Mouse (Mus musculus): ENCODE measurements around the gene Itgb3bp. TPM values are rescaled to one million over a fixed set of nuclear protein-coding genes. Genes with fewer than 3 reads are reported as not detected.
A peak's percentile ranks its signal among the peaks of the same experiment; 100 is the strongest.

Gene Itgb3bp
- polyA plus RNA-seq, 1 experiment from 2014 or later, result 42.5 TPM

DNA sequence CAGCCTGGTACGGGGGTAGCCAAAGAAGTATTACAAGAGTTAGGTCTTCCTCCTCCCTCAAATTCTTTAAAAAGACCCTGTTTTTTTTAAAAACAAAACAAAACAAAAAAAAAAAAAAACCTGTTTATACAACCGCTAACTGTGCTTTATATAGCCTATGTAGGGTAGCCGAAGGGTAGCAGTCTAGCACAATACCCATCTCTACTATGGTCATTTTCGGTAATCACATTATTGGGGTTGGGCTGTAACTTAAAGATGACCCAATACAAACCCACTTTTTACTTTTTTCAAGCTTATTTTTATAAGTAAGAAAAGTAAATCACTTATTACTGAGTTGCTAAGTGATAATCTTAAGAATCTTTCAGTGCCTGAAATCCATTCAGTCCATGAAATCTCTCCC, 101.3 kb downstream of the Itgb3bp start:
- peaks cover 8% of the 10 kb centered on the region for H3K4me1 ChIP-seq
- H3K4me3 ChIP-seq, result peak overlapping the region; percentile 81
- no peaks in the 10 kb centered on the region for H3K27me3 ChIP-seq
- no peak overlapping the region for H3K9ac ChIP-seq
- peaks cover 6% of the 10 kb centered on the region; the same call in 1 of the 2 replicates for H3K36me3 ChIP-seq
- WGBS, result 51% methylated on average over 4 of the region's 4 CpGs
- no peak overlapping the region for H3K27ac ChIP-seq
- H3K4me2 ChIP-seq, result peak overlapping the region; percentile 71
- ATAC-seq (ENCODE audit: insufficient number of reproducible peaks, insufficient read depth, low FRiP score, low TSS enrichment, low read depth), result no peak
- H3K9me3 ChIP-seq, result no peaks in the 10 kb centered on the region

DNA sequence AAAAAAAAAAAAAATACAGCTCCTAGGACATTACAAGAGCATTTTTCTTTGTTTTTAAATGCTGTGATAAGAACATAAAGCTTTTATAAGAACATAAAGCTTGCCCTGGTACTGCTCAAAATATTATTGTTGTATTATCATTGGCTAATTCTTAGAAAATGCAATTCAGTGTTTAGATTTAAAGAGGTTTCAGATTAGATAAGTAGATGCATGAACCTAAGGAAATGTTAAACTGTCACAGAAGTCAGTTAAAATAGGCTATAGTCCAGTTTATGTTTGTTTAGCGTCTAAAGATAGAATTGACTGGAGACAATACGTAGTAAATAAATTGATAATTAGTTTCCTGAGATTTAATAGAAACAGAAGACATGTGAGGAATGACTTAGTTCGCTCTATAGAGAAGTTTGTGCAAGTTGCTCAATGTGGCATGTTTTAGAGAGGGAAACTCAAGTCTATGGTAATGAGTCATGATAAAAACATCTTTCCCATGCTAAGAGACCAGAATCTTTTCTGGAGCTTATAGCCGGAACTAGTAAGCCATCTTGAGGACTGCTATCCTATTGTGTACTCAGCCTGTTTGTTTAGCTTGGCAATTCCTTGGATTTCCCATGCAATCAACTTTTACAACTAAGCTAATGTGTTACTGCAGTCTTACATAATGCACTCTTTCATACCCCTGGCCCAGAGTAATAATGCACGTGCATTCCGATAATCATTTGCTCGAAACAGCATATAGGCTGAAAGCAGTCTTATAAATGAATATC, 112.7 kb downstream of the Itgb3bp start:
- 88% methylated on average over 7 of the region's 7 CpGs for WGBS

DNA sequence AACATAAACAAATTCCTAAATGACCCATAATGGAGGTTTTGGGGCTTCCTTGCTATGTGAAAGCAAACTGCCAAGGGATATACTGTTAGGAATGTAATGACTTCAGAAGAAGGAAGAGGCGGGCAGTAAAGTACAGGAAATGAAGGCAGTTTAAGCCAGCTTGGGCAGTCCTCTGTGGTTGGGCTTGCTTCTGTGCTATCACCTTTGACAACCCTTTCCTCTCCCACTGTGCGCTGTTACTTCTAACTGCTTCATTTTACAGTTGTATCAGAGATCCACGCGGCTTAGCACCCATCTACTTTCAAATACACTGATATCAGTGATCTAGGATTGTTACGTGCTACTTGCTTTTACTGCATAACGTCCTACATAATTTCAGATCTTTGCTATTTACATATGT, 137.2 kb downstream of the Itgb3bp start:
- Histone ChIP-seq H3K9me3 (no peaks in the 10 kb centered on the region), H3K27ac (no peak overlapping the region), H3K9ac (no peak overlapping the region), H3K4me3 (no peak overlapping the region), H3K27me3 (no peaks in the 10 kb centered on the region), H3K4me2 (no peak overlapping the region), H3K4me1 (no peaks in the 10 kb centered on the region), H3K36me3 (peaks cover 7% of the 10 kb centered on the region; the same call in 1 of the 2 replicates)
- WGBS, result 90% methylated on average over 6 of the region's 6 CpGs
- no peak for ATAC-seq (ENCODE audit: insufficient number of reproducible peaks, insufficient read depth, low FRiP score, low TSS enrichment, low read depth)

More for the DNA sequence above, 112.7 kb downstream of the Itgb3bp start:
- Histone ChIP-seq H3K9me3 (no peaks in the 10 kb centered on the region), H3K36me3 (no peaks in the 10 kb centered on the region), H3K27ac (no peak overlapping the region), H3K4me1 (no peaks in the 10 kb centered on the region), H3K4me2 (no peak overlapping the region), H3K27me3 (no peaks in the 10 kb centered on the region), H3K9ac (no peak overlapping the region), H3K4me3 (no peak overlapping the region)
- ATAC-seq (ENCODE audit: insufficient number of reproducible peaks, insufficient read depth, low FRiP score, low TSS enrichment, low read depth), result no peak

DNA sequence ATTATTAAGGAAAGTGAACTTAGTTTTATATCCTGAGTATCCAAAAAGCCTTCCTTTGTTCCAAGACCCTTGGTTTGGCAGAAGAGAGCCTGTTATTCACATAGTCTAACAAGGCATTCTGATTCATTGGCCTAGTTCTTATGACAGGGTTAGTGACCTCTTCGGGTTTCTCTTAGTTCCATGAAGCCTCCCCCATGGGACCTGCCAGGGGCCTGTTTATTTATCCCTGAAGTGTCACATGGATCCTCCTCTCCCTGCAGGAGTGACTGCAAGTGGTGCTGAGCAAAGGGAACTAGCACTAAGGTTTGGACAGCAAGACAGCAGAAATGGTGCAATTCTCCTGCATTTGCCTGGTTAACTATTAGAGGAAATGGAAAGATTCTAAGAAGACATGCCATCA, 156.6 kb downstream of the Itgb3bp start:
- Histone ChIP-seq H3K4me3 (no peak overlapping the region), H3K9me3 (no peaks in the 10 kb centered on the region), H3K4me2 (no peak overlapping the region), H3K27me3 (no peaks in the 10 kb centered on the region), H3K9ac (no peak overlapping the region), H3K36me3 (no peaks in the 10 kb centered on the region), H3K4me1 (no peaks in the 10 kb centered on the region), H3K27ac (no peak overlapping the region)
- 52% methylated on average over 1 of the region's 1 CpGs for WGBS
- no peak for ATAC-seq (ENCODE audit: insufficient number of reproducible peaks, insufficient read depth, low FRiP score, low TSS enrichment, low read depth)

DNA sequence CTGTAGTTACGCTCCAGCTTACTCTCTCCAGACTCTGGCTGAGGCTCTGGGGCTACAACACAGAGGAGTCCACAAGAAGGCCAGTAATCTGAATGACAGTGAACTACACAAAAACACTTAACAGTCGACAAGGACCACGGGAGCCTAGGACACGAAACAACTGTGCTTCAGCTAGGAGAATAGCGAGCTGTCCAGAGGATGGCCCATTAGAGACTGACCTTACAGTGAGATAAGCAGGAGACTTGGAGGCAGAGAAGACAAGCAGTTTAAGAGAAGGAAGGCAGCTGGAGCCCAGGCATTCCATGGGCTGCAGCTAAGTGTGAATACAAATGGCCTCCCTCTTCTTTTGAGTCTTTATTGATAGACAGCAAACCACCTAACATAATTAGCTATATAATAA, 159.1 kb downstream of the Itgb3bp start:
- no peak for ATAC-seq (ENCODE audit: insufficient number of reproducible peaks, insufficient read depth, low FRiP score, low TSS enrichment, low read depth)
- Histone ChIP-seq H3K4me2 (no peak overlapping the region), H3K36me3 (no peaks in the 10 kb centered on the region), H3K4me3 (no peak overlapping the region), H3K9ac (no peak overlapping the region), H3K4me1 (no peaks in the 10 kb centered on the region), H3K27ac (no peak overlapping the region), H3K27me3 (no peaks in the 10 kb centered on the region), H3K9me3 (no peaks in the 10 kb centered on the region)
- 88% methylated on average over 5 of the region's 5 CpGs for WGBS

DNA sequence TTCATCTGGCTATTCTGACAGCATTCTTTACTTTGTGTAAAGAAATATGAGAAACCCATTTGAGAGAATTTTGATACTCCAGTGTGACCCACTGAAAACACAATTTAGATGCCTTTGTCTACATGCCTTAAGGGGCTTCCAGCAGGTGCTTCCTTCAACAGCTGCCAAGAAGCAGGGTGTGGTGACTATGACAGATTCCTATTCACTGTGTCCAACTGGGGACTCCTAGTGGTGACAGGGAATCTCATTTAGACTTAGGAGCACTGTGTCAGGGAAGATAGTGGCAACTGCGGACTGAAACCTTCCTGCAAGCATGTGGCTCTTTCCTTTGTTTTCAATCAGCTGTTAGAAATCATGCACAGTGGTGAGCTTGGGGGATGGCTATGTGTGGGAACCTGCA, 162.9 kb downstream of the Itgb3bp start:
- no peaks in the 10 kb centered on the region for H3K4me1 ChIP-seq
- H3K4me3 ChIP-seq, result no peak overlapping the region
- no peaks in the 10 kb centered on the region for H3K27me3 ChIP-seq
- ATAC-seq (ENCODE audit: insufficient number of reproducible peaks, insufficient read depth, low FRiP score, low TSS enrichment, low read depth), result no peak
- H3K9me3 ChIP-seq, result no peaks in the 10 kb centered on the region
- WGBS, result 36% methylated on average over 1 of the region's 1 CpGs
- no peak overlapping the region for H3K27ac ChIP-seq
- no peak overlapping the region for H3K4me2 ChIP-seq
- no peak overlapping the region for H3K9ac ChIP-seq
- no peaks in the 10 kb centered on the region for H3K36me3 ChIP-seq

DNA sequence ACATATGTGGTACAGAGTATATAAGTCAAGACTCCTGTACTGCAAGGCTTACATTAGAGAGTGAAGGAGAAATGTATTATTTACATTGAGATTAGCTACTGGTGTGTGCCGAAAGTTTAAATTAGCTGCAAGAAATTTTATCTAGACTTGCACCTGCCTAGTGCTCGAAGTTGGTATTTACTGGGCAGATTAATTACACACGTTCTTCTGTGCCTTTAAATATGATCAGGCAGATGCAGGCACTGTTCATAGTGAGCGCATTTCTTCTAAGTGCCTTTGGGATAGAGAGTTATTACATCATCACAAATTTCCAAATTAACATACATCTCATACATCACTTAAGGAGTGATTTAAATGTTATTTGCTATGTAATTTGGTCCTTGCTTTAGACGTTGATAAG, 163.3 kb downstream of the Itgb3bp start:
- H3K27me3 ChIP-seq, result no peaks in the 10 kb centered on the region
- H3K4me3 ChIP-seq, result no peak overlapping the region
- no peaks in the 10 kb centered on the region for H3K36me3 ChIP-seq
- no peak for ATAC-seq (ENCODE audit: insufficient number of reproducible peaks, insufficient read depth, low FRiP score, low TSS enrichment, low read depth)
- WGBS, result 61% methylated on average over 5 of the region's 5 CpGs
- H3K9ac ChIP-seq, result no peak overlapping the region
- no peak overlapping the region for H3K4me2 ChIP-seq
- no peak overlapping the region for H3K27ac ChIP-seq
- H3K4me1 ChIP-seq, result no peaks in the 10 kb centered on the region
- no peaks in the 10 kb centered on the region for H3K9me3 ChIP-seq

DNA sequence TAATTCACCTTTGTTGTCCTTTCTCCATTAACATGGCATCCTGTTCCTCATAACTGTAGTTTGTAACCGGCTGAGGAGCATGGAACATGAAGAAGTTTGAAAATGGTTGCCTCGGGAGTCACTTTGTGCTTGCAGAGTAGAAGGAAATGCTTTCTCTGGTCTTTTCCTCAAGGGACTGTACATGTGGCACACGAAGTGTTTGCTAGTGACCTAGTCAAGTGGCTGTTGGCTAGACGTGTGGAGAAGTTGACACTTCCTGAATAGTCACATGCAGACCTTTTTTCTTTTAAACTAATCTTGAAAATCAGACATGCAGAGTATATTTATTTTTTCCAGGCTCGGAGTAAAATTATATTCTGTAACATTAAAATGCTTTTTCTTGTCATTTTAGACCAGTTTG, 177.2 kb downstream of the Itgb3bp start:
- Histone ChIP-seq H3K27me3 (no peaks in the 10 kb centered on the region), H3K27ac (no peak overlapping the region), H3K9me3 (no peaks in the 10 kb centered on the region), H3K36me3 (peaks cover 20% of the 10 kb centered on the region), H3K4me1 (no peaks in the 10 kb centered on the region), H3K4me3 (no peak overlapping the region), H3K9ac (no peak overlapping the region), H3K4me2 (no peak overlapping the region)
- ATAC-seq (ENCODE audit: insufficient number of reproducible peaks, insufficient read depth, low FRiP score, low TSS enrichment, low read depth), result no peak
- 86% methylated on average over 5 of the region's 5 CpGs for WGBS

DNA sequence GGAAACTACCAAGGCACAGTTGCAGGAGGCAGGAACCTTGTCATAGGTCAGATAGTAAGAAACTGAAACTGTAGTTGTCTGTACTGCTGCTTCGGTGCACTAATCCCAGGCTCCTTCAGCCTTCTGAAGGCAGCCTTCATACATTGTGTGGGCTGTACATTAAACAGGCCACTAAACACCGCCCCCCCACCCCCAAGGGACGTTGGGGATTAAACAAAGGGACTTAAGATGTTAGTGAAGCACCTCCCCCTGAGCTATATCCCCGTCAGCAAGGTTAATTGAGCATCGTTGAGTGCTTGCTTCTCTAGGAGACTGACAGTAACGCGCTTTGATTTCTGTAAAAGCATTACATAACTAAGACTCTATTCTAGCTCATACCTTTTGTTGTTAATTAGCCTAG, 189.8 kb downstream of the Itgb3bp start:
- H3K4me1 ChIP-seq, result no peaks in the 10 kb centered on the region
- WGBS, result 30% methylated on average over 7 of the region's 7 CpGs
- ATAC-seq (ENCODE audit: insufficient number of reproducible peaks, insufficient read depth, low FRiP score, low TSS enrichment, low read depth), result no peak
- no peak overlapping the region for H3K4me2 ChIP-seq
- H3K27me3 ChIP-seq, result no peaks in the 10 kb centered on the region
- no peak overlapping the region for H3K4me3 ChIP-seq
- no peaks in the 10 kb centered on the region for H3K36me3 ChIP-seq
- no peaks in the 10 kb centered on the region for H3K9me3 ChIP-seq
- H3K9ac ChIP-seq, result no peak overlapping the region
- H3K27ac ChIP-seq, result no peak overlapping the region

DNA sequence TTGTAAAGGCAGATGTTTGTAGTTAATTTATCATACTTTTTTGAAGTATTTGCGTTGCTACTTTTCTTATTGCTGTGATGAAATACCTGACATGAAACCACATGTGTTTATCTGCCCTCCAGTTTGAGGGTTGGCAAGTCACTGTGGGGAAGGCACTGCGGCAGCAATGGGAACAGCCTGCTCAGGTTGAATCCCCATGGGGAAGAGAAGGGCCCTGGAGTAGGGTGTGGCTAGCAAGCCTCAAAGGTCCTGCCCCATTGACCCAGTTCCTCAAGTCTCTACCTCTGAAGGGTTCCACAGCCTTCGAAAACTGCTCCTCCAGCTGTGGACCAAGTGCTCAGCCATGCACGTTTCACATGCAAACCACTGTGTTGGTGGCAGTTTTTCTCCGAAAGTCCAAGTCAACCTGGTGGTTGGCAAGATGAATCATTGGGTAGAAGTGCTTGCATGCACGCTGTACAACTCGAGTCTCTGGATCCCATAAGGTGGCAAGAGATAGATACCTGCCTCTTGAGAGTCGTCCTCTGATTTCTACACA, 203.6 kb downstream of the Itgb3bp start:
- Histone ChIP-seq H3K9me3 (peaks cover 12% of the 10 kb centered on the region), H3K4me3 (no peak overlapping the region)
- ATAC-seq (ENCODE audit: insufficient number of reproducible peaks, insufficient read depth, low FRiP score, low TSS enrichment, low read depth), result no peak

DNA sequence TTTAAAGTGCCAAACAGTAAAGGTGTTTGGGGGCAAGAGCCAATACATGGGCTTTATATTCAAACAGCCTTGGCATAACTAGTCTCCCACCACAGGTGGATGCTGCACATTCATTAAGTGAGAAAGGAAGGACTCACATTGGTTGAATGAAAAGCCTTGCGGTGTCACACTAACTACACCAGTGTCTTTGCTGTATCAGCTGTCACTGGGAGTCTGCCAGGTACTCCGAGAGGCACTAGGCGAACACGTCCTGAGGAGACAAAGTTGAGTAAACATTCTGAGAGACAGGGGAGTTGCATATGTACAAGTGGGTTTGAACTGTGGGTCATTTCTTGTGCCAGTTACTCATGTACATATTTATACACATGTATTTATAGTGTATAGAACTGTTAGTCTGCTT, 205.3 kb downstream of the Itgb3bp start:
- Histone ChIP-seq H3K36me3 (peaks cover 50% of the 10 kb centered on the region), H3K4me1 (no peaks in the 10 kb centered on the region), H3K27me3 (no peaks in the 10 kb centered on the region), H3K9me3 (no peaks in the 10 kb centered on the region; the same call in 1 of the 2 replicates), H3K27ac (no peak overlapping the region), H3K9ac (no peak overlapping the region), H3K4me2 (no peak overlapping the region), H3K4me3 (no peak overlapping the region)
- no peak for ATAC-seq (ENCODE audit: insufficient number of reproducible peaks, insufficient read depth, low FRiP score, low TSS enrichment, low read depth)
- 95% methylated on average over 4 of the region's 4 CpGs for WGBS

More for the DNA sequence above, 203.6 kb downstream of the Itgb3bp start:
- H3K9ac ChIP-seq, result no peak overlapping the region
- H3K36me3 ChIP-seq, result peaks cover 56% of the 10 kb centered on the region
- H3K27me3 ChIP-seq, result no peaks in the 10 kb centered on the region
- H3K27ac ChIP-seq, result no peak overlapping the region
- H3K4me2 ChIP-seq, result no peak overlapping the region
- WGBS, result 89% methylated on average over 8 of the region's 8 CpGs
- no peaks in the 10 kb centered on the region for H3K4me1 ChIP-seq

DNA sequence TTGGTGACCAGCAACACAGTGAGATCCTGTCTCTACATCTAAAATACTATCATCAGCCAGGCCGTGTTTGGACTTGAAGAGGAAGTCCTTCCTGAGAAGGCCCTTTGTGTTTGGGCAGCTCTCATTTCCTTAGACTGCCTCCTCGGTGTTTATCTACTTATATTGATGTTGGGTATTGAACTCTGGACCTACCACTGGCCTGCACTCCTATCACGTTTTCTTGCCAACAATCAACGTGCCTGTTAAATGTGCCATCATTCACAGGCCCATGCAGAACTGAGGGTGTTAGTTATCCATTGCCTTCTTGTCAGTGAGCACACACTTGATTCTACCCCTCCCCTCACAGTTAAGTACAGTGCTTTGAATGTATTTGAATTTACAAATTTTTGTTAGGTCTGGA, 211.7 kb downstream of the Itgb3bp start:
- Histone ChIP-seq H3K27me3 (no peaks in the 10 kb centered on the region), H3K4me3 (no peak overlapping the region), H3K27ac (no peak overlapping the region), H3K36me3 (peaks cover 19% of the 10 kb centered on the region), H3K4me1 (peaks cover 6% of the 10 kb centered on the region; the same call in 1 of the 2 replicates), H3K9ac (no peak overlapping the region), H3K9me3 (no peaks in the 10 kb centered on the region), H3K4me2 (no peak overlapping the region)
- ATAC-seq (ENCODE audit: insufficient number of reproducible peaks, insufficient read depth, low FRiP score, low TSS enrichment, low read depth), result no peak
- 63% methylated on average over 4 of the region's 4 CpGs for WGBS

Data from embryonic facial prominence, embryonic 13.5 days (tissue).